Mouse (Mus musculus): ENCODE results near the gene Arih2.
"Not testable (repeated sequence)": the region's sequence is repeated elsewhere in the genome, so short reads cannot be mapped to it uniquely, and the experiment has no call there.

Gene Arih2

GRCm38 (mm10) chr9:108648611-108649560 is at the start of gene Arih2:
TSS of gene Arih2 (minus strand) at chr9:108649386.
- peak; percentile 96 for DNase-seq (ENCODE audit: low read depth, low spot score)

GRCm38 (mm10) chr9:108694533-108694932 is 45.3 kb upstream of the Arih2 start:
- DNase-seq (ENCODE audit: low read depth, low spot score) = no peak

- no peak for DNase-seq (ENCODE audit: low read depth, low spot score)
These were observed 44.8 kb upstream of the Arih2 start for GRCm38 (mm10) chr9:108693946-108694345.

GRCm38 (mm10) chr9:108692226-108693041 is 43.2 kb upstream of the Arih2 start:
- DNase-seq (ENCODE audit: low read depth, low spot score) = peak; percentile 65

GRCm38 (mm10) chr9:108691846-108692225 is 42.6 kb upstream of the Arih2 start:
- peak; percentile 74 for DNase-seq (ENCODE audit: low read depth, low spot score)

GRCm38 (mm10) chr9:108691371-108691770 is 42.2 kb upstream of the Arih2 start:
- DNase-seq (ENCODE audit: low read depth, low spot score) = no peak

- no peak for DNase-seq (ENCODE audit: low read depth, low spot score)
These were observed 41.7 kb upstream of the Arih2 start for GRCm38 (mm10) chr9:108690914-108691313.

GRCm38 (mm10) chr9:108689993-108690392 is 40.8 kb upstream of the Arih2 start:
- DNase-seq (ENCODE audit: low read depth, low spot score) = no peak

- DNase-seq (ENCODE audit: low read depth, low spot score) = no peak
These were observed 39.9 kb upstream of the Arih2 start, which contains the start of gene Prkar2a for GRCm38 (mm10) chr9:108689106-108689505. TSS of gene Prkar2a (plus strand) at chr9:108689314.

GRCm38 (mm10) chr9:108688451-108688850 is 39.3 kb upstream of the Arih2 start:
- DNase-seq (ENCODE audit: low read depth, low spot score) = no peak

GRCm38 (mm10) chr9:108687686-108688085 is 38.5 kb upstream of the Arih2 start:
- DNase-seq (ENCODE audit: low read depth, low spot score) = no peak

GRCm38 (mm10) chr9:108687181-108687580 is 38.0 kb upstream of the Arih2 start:
- DNase-seq (ENCODE audit: low read depth, low spot score) = no peak

GRCm38 (mm10) chr9:108686475-108686887 is 37.3 kb upstream of the Arih2 start:
- DNase-seq (ENCODE audit: low read depth, low spot score) = no peak

- DNase-seq (ENCODE audit: low read depth, low spot score) = no peak
These were observed 30.8 kb upstream of the Arih2 start for GRCm38 (mm10) chr9:108680026-108680425.

GRCm38 (mm10) chr9:108673151-108673550 is 24.0 kb upstream of the Arih2 start:
- peak; percentile 35 for DNase-seq (ENCODE audit: low read depth, low spot score)

- peak; percentile 22 for DNase-seq (ENCODE audit: low read depth, low spot score)
These were observed 20.7 kb upstream of the Arih2 start for GRCm38 (mm10) chr9:108669875-108670274.

GRCm38 (mm10) chr9:108662660-108663059 is 13.5 kb upstream of the Arih2 start:
- no peak for DNase-seq (ENCODE audit: low read depth, low spot score)

GRCm38 (mm10) chr9:108661677-108662612 is 12.8 kb upstream of the Arih2 start, which contains the start of gene Slc25a20:
TSS of gene Slc25a20 (plus strand) at chr9:108662088.
- peak; percentile 83 for DNase-seq (ENCODE audit: low read depth, low spot score)

- DNase-seq (ENCODE audit: low read depth, low spot score) = not testable (repeated sequence)
These were observed 6.7 kb upstream of the Arih2 start for GRCm38 (mm10) chr9:108655865-108656264.

GRCm38 (mm10) chr9:108654566-108655464 is 5.6 kb upstream of the Arih2 start:
- no peak for DNase-seq (ENCODE audit: low read depth, low spot score)
